Mouse (Mus musculus) midbrain, postnatal 0 days (tissue): ENCODE measurements around the gene Rps15. TPM values are rescaled to one million over a fixed set of nuclear protein-coding genes. Genes with fewer than 3 reads are reported as not detected.
A peak's percentile ranks its signal among the peaks of the same experiment; 100 is the strongest.

Experiments
- ATAC-seq: fragments of 200-750 bp; cut with Nextera tagmentation; 2 replicates; pipeline ENCODE4 v1.8.0; 2017; ENCODE audit warnings: moderate number of reproducible peaks, mild to moderate bottlenecking, moderate TSS enrichment, moderate library complexity; ENCODE audit not compliant: low FRiP score
- DNase-seq: peaks from one replicate; pipeline ENCODE4 v3.0.0-alpha.2; 2015; ENCODE audit warnings: low spot score
- H3K27ac ChIP-seq: fragments of 300-500 bp; sonication (generic); 2 replicates; pipeline ENCODE4 v1.5.1; 2014; ENCODE audit warnings: low read depth, mild to moderate bottlenecking, low read length, mixed read lengths
- H3K27me3 ChIP-seq: fragments of 300-500 bp; sonication (generic); 2 replicates; pipeline ENCODE4 v1.6.1; 2014; ENCODE audit warnings: low read length, control low read depth, mixed read lengths; ENCODE audit not compliant: insufficient read depth
- H3K36me3 ChIP-seq: fragments of 300-500 bp; sonication (generic); 2 replicates; pipeline ENCODE4 v1.6.1; 2014; ENCODE audit warnings: low read length, control low read depth, mixed read lengths; ENCODE audit not compliant: insufficient read depth
- H3K4me1 ChIP-seq: fragments of 300-500 bp; sonication (generic); 2 replicates; pipeline ENCODE4 v1.6.1; 2014; ENCODE audit warnings: mild to moderate bottlenecking, control low read depth, antibody characterized with exemption, low read length, mixed read lengths; ENCODE audit not compliant: insufficient read depth
- H3K4me2 ChIP-seq: fragments of 300-500 bp; sonication (generic); 2 replicates; pipeline ENCODE4 v1.6.1; 2014; ENCODE audit warnings: low read depth, mild to moderate bottlenecking, low read length, mixed read lengths; ENCODE audit not compliant: poor library complexity, severe bottlenecking
- H3K4me3 ChIP-seq: fragments of 300-500 bp; sonication (generic); 2 replicates; pipeline ENCODE4 v1.5.1; 2014; ENCODE audit warnings: low read depth, mild to moderate bottlenecking, low read length, moderate library complexity
- H3K9ac ChIP-seq: fragments of 300-500 bp; sonication (generic); replicated peaks from 2 replicates; pipeline ENCODE4 v1.6.1; 2014; ENCODE audit warnings: mild to moderate bottlenecking, low read length, moderate library complexity, mixed read lengths; ENCODE audit not compliant: poor library complexity, severe bottlenecking
- H3K9me3 ChIP-seq: fragments of 300-500 bp; sonication (generic); 2 replicates; pipeline ENCODE4 v1.6.1; 2016; ENCODE audit warnings: low read length, control low read depth
- CTCF ChIP-seq: IDR thresholded peaks from 2 replicates; pipeline ENCODE4 v1.5.1; 2016; ENCODE audit warnings: antibody characterized with exemption, mild to moderate bottlenecking
- WGBS: fragments of 180-500 bp; shearing (Covaris S2); extraction: QIAGEN DNeasy Blood & Tissue Kit; methylation state at CpG from one replicate; pipeline ENCODE4 v1.1.7; 2014; 5-methylcytosine and 5-hydroxymethylcytosine counted together
- polyA plus RNA-seq: library from polyadenylated mRNA; unstranded; fragments of >200 nt; fragmentation: Nextera tagmentation; extraction: Ambion mirVana; gene quantifications from 2 replicates; pipeline ENCODE4 v1.2.1, GENCODE M21; 2015
- total RNA-seq: library from RNA; depleted of rRNA; stranded (reverse); fragments of >200 nt; gene quantifications from 2 replicates; pipeline ENCODE4 v1.2.3, GENCODE M21; 2014

Gene Rps15
- total and polyA plus RNA-seq, 2 experiments from 2014 or later: 633 to 1,162 TPM

DNA sequence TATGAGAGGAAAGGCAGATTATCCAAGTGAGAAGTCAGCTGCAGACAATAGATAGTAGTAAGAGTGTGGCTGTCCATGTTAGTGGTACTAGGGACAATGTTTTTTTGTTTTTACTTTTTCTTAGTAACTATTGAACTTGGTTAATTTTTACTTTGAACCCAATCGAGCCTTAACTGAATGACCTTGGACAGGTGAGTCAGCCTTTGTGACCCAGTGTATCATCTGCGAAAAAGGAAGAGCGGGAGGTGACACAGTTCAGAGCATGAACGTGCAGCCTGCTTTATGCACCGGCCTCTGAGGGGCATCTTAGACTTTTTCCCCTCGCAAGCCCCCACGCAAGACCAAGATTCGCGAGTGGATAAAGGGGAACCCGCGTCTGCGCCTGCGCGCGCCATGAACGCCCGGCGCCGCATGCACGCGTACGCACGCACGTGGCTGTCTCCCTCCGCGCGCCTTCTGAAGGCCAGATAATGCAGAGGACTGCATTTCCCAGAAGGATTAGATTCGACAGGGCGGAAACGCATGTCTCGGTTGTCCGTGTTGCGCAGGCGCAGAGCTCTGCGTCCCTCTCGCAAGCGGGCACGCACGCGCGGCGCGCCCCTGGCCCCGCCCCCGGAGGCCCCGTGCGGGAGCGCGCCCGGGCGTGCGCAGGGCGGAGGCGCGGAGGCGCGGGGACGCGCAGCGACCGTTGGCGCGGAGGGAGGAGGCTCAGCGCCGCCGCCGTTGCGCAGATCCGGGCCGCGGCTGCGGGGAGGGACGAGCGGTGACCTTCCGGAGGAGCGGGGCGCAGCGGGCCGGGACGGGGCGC, 27.7 kb upstream of the Rps15 start:
- H3K9ac ChIP-seq: peak overlapping the region; percentile 97
- 2% methylated on average over 60 of the region's 81 CpGs for WGBS
- H3K36me3 ChIP-seq: 0 out of 2 replicates have a peak, but pooled peaks cover 4% of the 10 kb centered on the region
- peak; percentile 81 for ATAC-seq
- H3K9me3 ChIP-seq: no peaks in the 10 kb centered on the region
- peak overlapping the region; percentile 79 for H3K4me3 ChIP-seq
- TF ChIP-seq CTCF: no peak; the same call in 1 of the 2 replicates
- H3K27me3 ChIP-seq: no peaks in the 10 kb centered on the region
- peak; percentile 100 for DNase-seq
- peak overlapping the region; percentile 72 for H3K4me2 ChIP-seq
- peaks cover 26% of the 10 kb centered on the region for H3K4me1 ChIP-seq
- peak overlapping the region; percentile 75 for H3K27ac ChIP-seq

DNA sequence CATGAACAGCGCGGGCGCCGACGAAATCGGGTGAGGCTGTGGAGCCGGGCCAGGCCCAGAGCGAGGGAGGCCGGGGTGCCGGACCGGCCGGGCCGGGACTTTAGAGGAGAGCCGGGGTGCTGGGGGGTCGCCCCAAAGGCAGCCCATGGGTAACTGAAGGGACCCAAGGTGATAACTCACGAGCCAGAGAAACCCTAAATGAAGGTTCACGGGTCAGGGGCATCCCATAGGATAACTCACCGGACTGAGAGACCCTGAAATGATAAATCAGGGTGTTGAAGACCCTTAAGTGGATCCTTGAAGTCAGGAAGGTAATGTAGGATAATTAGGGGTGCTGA, 27.1 kb upstream of the Rps15 start:
- ATAC-seq: peak; percentile 12; the same call in 1 of the 2 replicates
- Histone ChIP-seq H3K9me3 (no peaks in the 10 kb centered on the region), H3K4me2 (peak overlapping the region; percentile 72), H3K9ac (peak overlapping the region; percentile 97), H3K4me3 (peak overlapping the region; percentile 79), H3K4me1 (peaks cover 20% of the 10 kb centered on the region), H3K27me3 (no peaks in the 10 kb centered on the region), H3K27ac (peak overlapping the region; percentile 75), H3K36me3 (0 out of 2 replicates have a peak, but pooled peaks cover 4% of the 10 kb centered on the region)
- 0% methylated on average over 18 of the region's 18 CpGs for WGBS
- no peak for DNase-seq
- TF ChIP-seq CTCF: no peak

DNA sequence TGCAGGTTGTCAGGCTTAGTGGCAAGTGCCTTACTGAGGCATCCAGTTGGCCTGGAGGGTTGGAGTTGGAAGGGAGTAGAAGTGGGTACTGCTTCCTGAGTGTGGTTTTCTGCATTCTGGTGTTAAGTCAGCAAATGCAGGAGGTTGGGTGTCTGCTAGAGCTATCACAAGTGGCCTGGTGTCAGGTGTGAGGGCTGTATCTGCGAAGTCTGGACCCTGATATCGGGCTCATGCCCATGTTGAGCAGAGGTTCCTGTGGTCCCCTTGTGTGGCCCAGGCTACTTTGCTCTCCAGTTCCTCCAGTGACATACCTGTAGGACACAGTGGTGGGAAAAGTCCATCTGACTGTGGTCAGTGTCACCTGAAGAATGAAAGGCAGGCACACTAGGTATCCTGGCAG, 22.2 kb upstream of the Rps15 start:
- H3K4me2 ChIP-seq: no peak overlapping the region
- H3K9me3 ChIP-seq: no peaks in the 10 kb centered on the region
- TF ChIP-seq CTCF: no peak
- DNase-seq: no peak
- H3K9ac ChIP-seq: 0 out of 2 replicates have a peak overlapping the region, but pooled peaks have one; percentile 13
- no peak overlapping the region for H3K27ac ChIP-seq
- H3K4me3 ChIP-seq: no peak overlapping the region
- peaks cover 19% of the 10 kb centered on the region for H3K4me1 ChIP-seq
- 96% methylated on average over 2 of the region's 2 CpGs for WGBS
- ATAC-seq: no peak
- no peaks in the 10 kb centered on the region for H3K27me3 ChIP-seq
- peaks cover 17% of the 10 kb centered on the region; the same call in 1 of the 2 replicates for H3K36me3 ChIP-seq

DNA sequence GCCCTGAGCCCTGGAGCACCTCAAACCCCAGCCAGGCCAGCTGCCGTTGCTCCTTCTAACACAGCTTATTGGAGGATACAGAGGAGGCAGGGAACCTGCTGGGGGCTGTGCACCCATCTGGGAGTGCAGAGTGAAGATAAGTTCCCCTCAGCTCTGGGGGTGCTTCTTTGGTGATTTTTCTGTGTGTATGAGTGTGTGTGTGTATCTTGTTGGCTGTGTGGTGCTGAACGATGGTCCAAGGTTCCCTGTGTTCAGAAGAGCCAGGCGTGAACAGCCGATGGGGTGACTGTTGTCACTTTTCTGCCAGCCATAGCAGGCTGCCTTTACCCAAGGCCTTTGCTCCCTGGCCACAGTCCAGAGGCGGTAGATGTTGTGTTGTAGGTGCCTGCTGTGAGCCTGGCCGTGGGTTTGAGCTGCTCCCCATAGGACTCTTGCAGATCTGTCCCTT, 21.5 kb upstream of the Rps15 start:
- WGBS: 63% methylated on average over 6 of the region's 6 CpGs
- H3K27me3 ChIP-seq: no peaks in the 10 kb centered on the region
- no peak overlapping the region for H3K4me3 ChIP-seq
- H3K4me2 ChIP-seq: no peak overlapping the region
- DNase-seq (no peak), ATAC-seq (no peak)
- H3K27ac ChIP-seq: no peak overlapping the region; the same call in 1 of the 2 replicates
- H3K9ac ChIP-seq: no peak overlapping the region
- TF ChIP-seq CTCF: no peak
- H3K9me3 ChIP-seq: no peaks in the 10 kb centered on the region
- peaks cover 18% of the 10 kb centered on the region; the same call in 1 of the 2 replicates for H3K36me3 ChIP-seq
- peaks cover 16% of the 10 kb centered on the region for H3K4me1 ChIP-seq

DNA sequence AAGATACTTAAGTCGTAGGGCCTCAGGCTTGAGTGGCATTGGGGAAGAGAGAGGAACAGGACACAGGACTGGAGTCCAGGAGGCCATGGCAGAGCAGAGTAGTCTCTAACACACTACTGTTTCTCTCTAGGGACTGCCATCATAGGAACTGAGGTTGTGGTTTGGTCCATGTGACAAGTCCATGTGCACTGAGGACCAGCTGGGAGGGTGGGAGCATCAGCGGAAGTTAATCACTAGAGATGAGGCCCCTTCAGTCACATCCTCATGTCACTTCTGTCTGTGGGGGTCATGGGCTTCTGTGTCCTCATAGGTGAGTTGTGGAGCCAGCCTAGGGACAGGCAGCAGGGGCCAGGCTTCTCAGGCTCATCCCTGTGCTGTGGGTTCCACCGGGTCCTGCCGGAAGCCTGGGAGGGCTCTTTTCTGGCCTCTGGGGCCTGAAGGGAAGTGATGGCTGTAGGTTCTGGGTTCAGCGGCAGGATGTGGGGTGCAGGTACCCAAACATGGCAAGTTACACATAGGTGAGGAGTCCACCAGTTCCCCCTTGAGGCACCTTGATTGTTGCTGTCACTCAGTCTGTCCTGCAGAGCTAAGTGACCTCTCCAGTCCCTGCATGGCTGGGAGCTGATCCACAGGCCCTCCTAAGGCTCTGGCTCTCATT, 20.9 kb upstream of the Rps15 start:
- TF ChIP-seq CTCF: no peak
- H3K4me3 ChIP-seq: no peak overlapping the region
- peaks cover 13% of the 10 kb centered on the region for H3K4me1 ChIP-seq
- no peaks in the 10 kb centered on the region for H3K9me3 ChIP-seq
- 79% methylated on average over 5 of the region's 5 CpGs for WGBS
- H3K4me2 ChIP-seq: no peak overlapping the region
- H3K27ac ChIP-seq: no peak overlapping the region; the same call in 1 of the 2 replicates
- H3K9ac ChIP-seq: no peak overlapping the region
- ATAC-seq (no peak), DNase-seq (no peak)
- H3K36me3 ChIP-seq: peaks cover 22% of the 10 kb centered on the region
- H3K27me3 ChIP-seq: no peaks in the 10 kb centered on the region
